Mouse (Mus musculus): Measurements from ENCODE around the gene Ces2h. TPM values are rescaled to one million over a fixed set of nuclear protein-coding genes. Genes with fewer than 3 reads are reported as not detected.

The Ces2h gene
- polyA plus RNA-seq (2016; fragmentation: Nextera tagmentation; extraction: Ambion mirVana): not detected in 2 replicates

DNA sequence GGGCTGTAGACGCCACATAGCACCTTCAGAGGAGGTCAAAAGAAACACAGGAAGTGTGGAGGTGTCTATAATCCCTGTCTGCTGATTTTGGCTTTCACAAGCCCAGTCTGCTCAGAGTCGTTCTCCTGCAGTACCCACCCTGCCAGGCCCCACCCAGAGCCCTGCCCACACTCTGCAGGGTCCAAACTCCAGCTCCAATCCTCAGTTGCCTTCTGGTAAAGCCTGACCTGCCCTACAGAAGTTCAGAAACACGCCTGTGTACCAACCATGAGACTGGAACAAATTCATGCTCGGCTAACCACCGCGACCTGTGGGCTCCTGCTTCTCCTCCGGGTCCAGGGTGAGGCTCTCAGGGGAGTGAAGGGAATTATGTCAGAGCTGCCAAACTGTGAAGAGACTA is at the start of gene Ces2h:
TSS of gene Ces2h (plus strand) at position 268 of the 400 bp plus-strand sequence.
- Histone ChIP-seq H3K27ac (no peak within 1 kb of the TSS), H3K4me1 (no peaks in the 10 kb centered on the region), H3K4me3 (no peak within 1 kb of the TSS), H3K4me2 (no peak within 1 kb of the TSS), H3K36me3 (no peaks in the 10 kb centered on the region), H3K9me3 (replicated peaks) (no peaks in the 10 kb centered on the region), H3K27me3 (replicated peaks) (no peaks in the 10 kb centered on the region), H3K9ac (no peak within 1 kb of the TSS)
- no peak for ATAC-seq
- WGBS (ENCODE audit: insufficient replicate concordance): 69% methylated on average over 7 of the region's 7 CpGs

DNA sequence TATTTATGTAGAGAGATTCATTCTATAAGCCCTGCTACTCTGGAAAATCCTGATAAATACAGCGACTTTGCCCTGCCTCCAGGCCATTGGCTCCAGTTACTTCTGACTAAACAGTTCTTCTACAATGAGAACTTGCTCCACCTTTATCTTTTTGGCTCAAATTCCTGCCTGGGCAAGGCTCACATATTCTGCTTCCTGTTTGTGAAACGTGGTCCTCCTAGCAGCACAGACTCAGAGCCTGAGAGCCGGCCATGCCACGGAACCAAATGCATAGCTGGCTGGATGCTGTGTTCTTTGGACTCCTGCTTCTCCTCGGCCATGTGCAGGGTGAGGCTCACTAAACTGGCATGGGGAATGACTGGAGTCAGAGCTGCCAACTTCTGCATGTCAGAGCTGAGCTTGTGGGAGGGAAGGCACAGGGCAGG is 39.1 kb upstream of the Ces2h start, which contains the start of gene Ces2g:
TSS of gene Ces2g (plus strand) at position 182 of the 425 bp plus-strand sequence.
- peak within 1 kb of the TSS; percentile 82 for H3K27ac ChIP-seq
- H3K4me2 ChIP-seq: peak within 1 kb of the TSS; percentile 46
- no peaks in the 10 kb centered on the region for H3K27me3 ChIP-seq (replicated peaks)
- ATAC-seq: peak; percentile 6; the same call in 1 of the 2 replicates
- peaks cover 27% of the 10 kb centered on the region for H3K36me3 ChIP-seq
- peak within 1 kb of the TSS; percentile 57 for H3K4me3 ChIP-seq
- H3K9me3 ChIP-seq (replicated peaks): no peaks in the 10 kb centered on the region
- peaks cover 28% of the 10 kb centered on the region for H3K4me1 ChIP-seq
- 31% methylated on average over 5 of the region's 5 CpGs for WGBS (ENCODE audit: insufficient replicate concordance)
- H3K9ac ChIP-seq: peak within 1 kb of the TSS; percentile 64

GRCm38 (mm10) chr8:104962229-104962901 is 38.3 kb upstream of the Ces2h start:
- Histone ChIP-seq H3K36me3 (peaks cover 35% of the 10 kb centered on the region), H3K9ac (peak overlapping the region; percentile 64), H3K4me2 (peak overlapping the region; percentile 46), H3K27me3 (replicated peaks) (no peaks in the 10 kb centered on the region), H3K9me3 (replicated peaks) (no peaks in the 10 kb centered on the region), H3K4me1 (peaks cover 28% of the 10 kb centered on the region), H3K4me3 (peak overlapping the region; percentile 57), H3K27ac (peak overlapping the region; percentile 82)
- WGBS (ENCODE audit: insufficient replicate concordance): 41% methylated on average over 8 of the region's 8 CpGs
- ATAC-seq: peak; percentile 98

DNA sequence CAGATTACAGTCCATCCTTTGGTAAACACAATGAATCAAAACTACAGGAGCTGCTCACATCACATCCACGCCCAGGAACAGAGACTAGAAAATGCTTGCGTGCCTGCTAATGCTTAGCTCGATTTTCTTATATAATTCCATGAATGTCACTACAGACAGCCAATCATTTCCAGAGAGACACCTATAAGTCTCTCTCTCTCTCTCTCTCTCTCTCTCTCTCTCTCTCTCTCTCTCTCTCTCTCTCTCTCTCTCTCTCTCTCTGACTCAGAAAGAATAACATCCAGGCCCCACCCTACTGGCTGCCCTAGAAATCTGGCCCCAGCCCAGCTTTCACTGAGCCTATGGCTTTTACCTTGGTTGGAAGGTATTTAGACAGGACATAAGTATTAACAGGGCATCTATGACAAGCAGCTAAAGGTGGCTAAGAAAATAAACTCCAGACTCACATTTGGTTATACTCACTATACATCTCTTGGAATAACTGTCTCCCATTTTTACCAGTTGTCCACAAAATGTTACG is 37.2 kb upstream of the Ces2h start:
- no peak for ATAC-seq
- Histone ChIP-seq H3K4me2 (peak overlapping the region; percentile 46), H3K27ac (peak overlapping the region; percentile 82), H3K36me3 (peaks cover 46% of the 10 kb centered on the region), H3K4me1 (peaks cover 28% of the 10 kb centered on the region), H3K4me3 (peak overlapping the region; percentile 57), H3K9me3 (replicated peaks) (no peaks in the 10 kb centered on the region), H3K9ac (peak overlapping the region; percentile 64), H3K27me3 (replicated peaks) (no peaks in the 10 kb centered on the region)
- WGBS (ENCODE audit: insufficient replicate concordance): 67% methylated on average over 4 of the region's 4 CpGs

GRCm38 (mm10) chr8:104984126-104984525 is 16.5 kb upstream of the Ces2h start:
- H3K27ac ChIP-seq: no peak overlapping the region
- no peak overlapping the region for H3K9ac ChIP-seq
- no peak overlapping the region for H3K4me2 ChIP-seq
- ATAC-seq: no peak
- no peaks in the 10 kb centered on the region for H3K9me3 ChIP-seq (replicated peaks)
- no peaks in the 10 kb centered on the region for H3K27me3 ChIP-seq (replicated peaks)
- no peak overlapping the region for H3K4me3 ChIP-seq
- H3K4me1 ChIP-seq: no peaks in the 10 kb centered on the region
- no peaks in the 10 kb centered on the region for H3K36me3 ChIP-seq
- 73% methylated on average over 5 of the region's 5 CpGs for WGBS (ENCODE audit: insufficient replicate concordance)

GRCm38 (mm10) chr8:104984942-104985341 is 15.7 kb upstream of the Ces2h start:
- Histone ChIP-seq H3K36me3 (no peaks in the 10 kb centered on the region), H3K9ac (no peak overlapping the region), H3K27me3 (replicated peaks) (no peaks in the 10 kb centered on the region), H3K27ac (no peak overlapping the region), H3K4me1 (no peaks in the 10 kb centered on the region), H3K4me2 (no peak overlapping the region), H3K9me3 (replicated peaks) (no peaks in the 10 kb centered on the region), H3K4me3 (no peak overlapping the region)
- 82% methylated on average over 2 of the region's 2 CpGs for WGBS (ENCODE audit: insufficient replicate concordance)
- no peak for ATAC-seq

DNA sequence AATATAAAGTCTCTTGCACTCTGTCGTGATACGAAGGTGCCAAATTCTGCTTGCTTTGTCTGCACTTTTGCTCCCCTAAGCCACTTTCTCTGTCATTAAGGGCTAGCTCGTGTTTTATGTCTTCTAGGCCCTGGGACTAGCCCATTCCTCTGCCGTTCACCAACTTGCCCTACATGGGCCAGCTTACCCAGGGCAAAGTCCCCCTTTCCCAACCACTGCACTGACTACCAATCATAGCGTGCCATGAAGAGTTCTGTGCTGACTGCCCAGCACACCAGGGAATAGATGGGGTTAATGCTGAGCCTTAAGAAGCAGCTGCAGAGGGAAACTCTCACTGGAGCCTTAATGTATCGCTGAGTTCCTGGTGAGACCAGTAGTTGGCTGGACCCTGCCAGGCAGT is 2.5 kb upstream of the Ces2h start:
- Histone ChIP-seq H3K4me1 (no peaks in the 10 kb centered on the region), H3K9ac (no peak overlapping the region), H3K36me3 (no peaks in the 10 kb centered on the region), H3K27ac (no peak overlapping the region), H3K4me2 (no peak overlapping the region), H3K27me3 (replicated peaks) (no peaks in the 10 kb centered on the region), H3K4me3 (no peak overlapping the region), H3K9me3 (replicated peaks) (no peaks in the 10 kb centered on the region)
- no peak for ATAC-seq
- WGBS (ENCODE audit: insufficient replicate concordance): 59% methylated on average over 6 of the region's 6 CpGs

- no peak overlapping the region for H3K9ac ChIP-seq
- no peak overlapping the region for H3K27ac ChIP-seq
- no peak overlapping the region for H3K4me2 ChIP-seq
- ATAC-seq: no peak
- H3K36me3 ChIP-seq: no peaks in the 10 kb centered on the region
- H3K4me3 ChIP-seq: no peak overlapping the region
- no peaks in the 10 kb centered on the region for H3K9me3 ChIP-seq (replicated peaks)
- 67% methylated on average over 6 of the region's 6 CpGs for WGBS (ENCODE audit: insufficient replicate concordance)
- H3K4me1 ChIP-seq: no peaks in the 10 kb centered on the region
- no peaks in the 10 kb centered on the region for H3K27me3 ChIP-seq (replicated peaks)
These were observed 1.5 kb upstream of the Ces2h start for GRCm38 (mm10) chr8:104999183-104999582.

GRCm38 (mm10) chr8:105010000-105010399 is 9.3 kb downstream of the Ces2h start:
- H3K9ac ChIP-seq: no peak overlapping the region
- no peaks in the 10 kb centered on the region for H3K27me3 ChIP-seq (replicated peaks)
- no peak overlapping the region for H3K4me3 ChIP-seq
- H3K4me1 ChIP-seq: no peaks in the 10 kb centered on the region
- no peak overlapping the region for H3K4me2 ChIP-seq
- WGBS (ENCODE audit: insufficient replicate concordance): 62% methylated on average over 2 of the region's 2 CpGs
- 0 out of 2 replicates have a peak, but pooled peaks cover 6% of the 10 kb centered on the region for H3K9me3 ChIP-seq (replicated peaks)
- ATAC-seq: no peak
- H3K36me3 ChIP-seq: no peaks in the 10 kb centered on the region
- H3K27ac ChIP-seq: no peak overlapping the region

DNA sequence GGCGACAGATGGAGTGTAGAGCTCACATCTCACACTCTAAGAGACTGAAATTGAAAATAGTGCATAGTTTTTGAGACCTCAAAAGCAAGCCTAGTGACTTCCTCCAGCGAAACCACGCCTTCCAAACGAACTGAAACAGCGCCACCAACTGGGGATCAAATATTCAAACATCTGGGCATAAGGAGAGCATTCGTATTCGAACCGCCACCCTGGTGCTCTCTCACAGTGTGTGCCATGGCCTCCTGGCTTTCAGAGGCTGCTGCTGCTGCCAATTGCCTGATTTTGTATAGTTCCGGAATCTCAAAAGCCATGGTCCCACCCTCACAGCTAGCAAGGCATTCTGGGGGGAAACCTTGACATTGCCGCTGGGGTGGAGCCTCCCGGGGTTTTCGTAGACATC is 10.5 kb downstream of the Ces2h start:
- Histone ChIP-seq H3K4me3 (no peak overlapping the region), H3K36me3 (no peaks in the 10 kb centered on the region), H3K9me3 (replicated peaks) (0 out of 2 replicates have a peak, but pooled peaks cover 6% of the 10 kb centered on the region), H3K4me2 (no peak overlapping the region), H3K9ac (no peak overlapping the region), H3K4me1 (no peaks in the 10 kb centered on the region), H3K27ac (no peak overlapping the region), H3K27me3 (replicated peaks) (no peaks in the 10 kb centered on the region)
- ATAC-seq: no peak
- WGBS (ENCODE audit: insufficient replicate concordance): 63% methylated on average over 12 of the region's 12 CpGs

- Histone ChIP-seq H3K36me3 (no peaks in the 10 kb centered on the region), H3K4me1 (no peaks in the 10 kb centered on the region), H3K27ac (no peak overlapping the region), H3K4me3 (no peak overlapping the region), H3K4me2 (no peak overlapping the region), H3K9ac (no peak overlapping the region), H3K27me3 (replicated peaks) (no peaks in the 10 kb centered on the region), H3K9me3 (replicated peaks) (0 out of 2 replicates have a peak, but pooled peaks cover 6% of the 10 kb centered on the region)
- no peak for ATAC-seq
- 66% methylated on average over 5 of the region's 5 CpGs for WGBS (ENCODE audit: insufficient replicate concordance)
These were observed 13.7 kb downstream of the Ces2h start for GRCm38 (mm10) chr8:105014391-105014790.

GRCm38 (mm10) chr8:105021954-105022353 is 21.3 kb downstream of the Ces2h start:
- no peak overlapping the region for H3K27ac ChIP-seq

More at GRCm38 (mm10) chr8:105021954-105022353, 21.3 kb downstream of the Ces2h start:
- Histone ChIP-seq H3K27me3 (replicated peaks) (no peaks in the 10 kb centered on the region), H3K9ac (no peak overlapping the region), H3K4me3 (no peak overlapping the region), H3K9me3 (replicated peaks) (no peaks in the 10 kb centered on the region), H3K4me2 (no peak overlapping the region), H3K36me3 (no peaks in the 10 kb centered on the region), H3K4me1 (no peaks in the 10 kb centered on the region)
- 71% methylated on average over 1 of the region's 1 CpGs for WGBS (ENCODE audit: insufficient replicate concordance)
- no peak for ATAC-seq

All from liver, embryonic 12.5 days (tissue).